Mouse (Mus musculus): ENCODE data around the gene Apol9a. TPM values are rescaled to one million over a fixed set of nuclear protein-coding genes. Genes with fewer than 3 reads are reported as not detected.

Apol9a gene
- total RNA-seq, 1 experiment from 2014 or later, result 0.47 TPM

- ATAC-seq (ENCODE audit: extremely low read depth, insufficient number of reproducible peaks, low FRiP score, poor library complexity, severe bottlenecking), result no peak
These were observed 29.5 kb downstream of the Apol9a start for GRCm38 (mm10) chr15:77381481-77381880.

GRCm38 (mm10) chr15:77379921-77380320, 31.0 kb downstream of the Apol9a start:
- no peak for ATAC-seq (ENCODE audit: extremely low read depth, insufficient number of reproducible peaks, low FRiP score, poor library complexity, severe bottlenecking)

DNA sequence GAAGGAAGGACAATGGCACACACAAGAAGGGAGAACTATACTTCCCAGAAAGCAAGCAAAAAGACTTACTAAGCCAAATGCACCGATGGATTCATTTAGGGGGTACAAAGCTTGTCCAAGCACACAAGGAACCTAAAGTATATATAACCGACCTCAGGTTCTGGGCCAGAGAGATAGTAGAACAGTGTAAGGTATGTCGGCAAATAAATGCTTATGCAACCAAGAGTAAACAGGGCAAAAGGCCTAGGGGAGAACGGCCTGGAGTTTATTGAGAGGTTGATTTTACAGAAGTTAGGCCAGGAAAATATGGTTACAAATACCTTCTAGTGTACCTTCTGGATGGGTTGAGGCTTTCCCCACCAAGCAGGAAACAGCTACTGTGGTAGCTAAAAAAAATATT, 33.5 kb downstream of the Apol9a start:
- ATAC-seq (ENCODE audit: extremely low read depth, insufficient number of reproducible peaks, low FRiP score, poor library complexity, severe bottlenecking), result no peak

DNA sequence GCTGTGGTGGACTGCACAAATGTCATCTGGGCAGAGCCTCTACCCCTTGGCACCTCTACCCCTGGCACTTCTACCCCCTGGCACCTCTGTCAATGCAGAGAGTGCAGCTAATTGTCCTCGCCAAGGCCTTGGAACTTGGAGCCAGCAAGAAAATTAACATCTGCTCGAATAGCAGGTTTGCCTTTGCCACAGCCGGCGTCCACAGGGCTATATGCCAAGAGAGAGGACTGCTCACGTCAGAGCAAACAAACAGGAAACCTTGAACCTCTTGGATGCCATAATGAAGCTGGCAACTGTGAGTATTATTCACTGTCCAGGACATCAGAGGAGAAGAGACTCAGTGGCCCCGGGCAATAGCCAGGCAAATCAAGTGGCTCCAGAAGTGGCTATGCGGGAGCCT, 34.0 kb downstream of the Apol9a start:
- no peak for ATAC-seq (ENCODE audit: extremely low read depth, insufficient number of reproducible peaks, low FRiP score, poor library complexity, severe bottlenecking)

DNA sequence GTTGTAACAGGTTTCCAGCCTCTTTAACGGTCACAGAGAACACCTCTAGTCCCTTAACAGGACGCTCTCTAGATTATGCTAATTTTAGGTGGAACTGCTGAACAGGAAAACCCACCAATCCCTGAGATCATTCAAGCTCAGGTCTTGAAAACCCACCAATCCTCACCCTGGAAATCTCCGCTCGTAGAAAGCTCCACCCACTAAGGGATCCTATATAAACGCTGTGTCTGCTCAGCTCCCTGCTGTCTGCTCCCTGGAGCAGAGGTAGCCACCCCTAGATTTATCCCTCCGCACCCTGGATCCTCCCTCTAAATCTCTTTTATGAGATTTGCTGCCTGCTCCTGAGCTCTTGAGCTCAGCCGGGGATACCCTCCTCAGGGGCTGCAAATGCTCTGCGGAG, 40.3 kb downstream of the Apol9a start:
- ATAC-seq (ENCODE audit: extremely low read depth, insufficient number of reproducible peaks, low FRiP score, poor library complexity, severe bottlenecking), result no peak

DNA sequence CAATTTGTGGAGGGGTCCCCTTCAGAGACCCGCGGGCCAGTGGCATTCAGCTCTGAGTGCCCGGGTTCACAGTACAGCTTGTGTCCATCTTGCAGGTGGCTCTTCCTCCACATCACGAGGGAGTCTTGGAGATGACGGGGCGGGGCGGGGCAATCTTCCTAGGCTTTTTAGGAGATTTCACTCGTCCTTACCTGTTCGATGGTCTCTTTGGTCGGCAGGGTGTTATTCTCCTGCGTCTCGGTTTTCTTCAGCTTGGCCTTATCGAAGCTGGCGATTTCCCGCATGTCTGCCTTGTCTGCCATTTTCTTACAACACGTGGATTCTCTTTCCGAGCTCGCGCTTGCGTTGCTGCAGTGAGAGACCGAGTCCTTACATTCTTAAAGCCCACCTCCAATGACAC, 41.0 kb downstream of the Apol9a start:
- no peak for ATAC-seq (ENCODE audit: extremely low read depth, insufficient number of reproducible peaks, low FRiP score, poor library complexity, severe bottlenecking)

DNA sequence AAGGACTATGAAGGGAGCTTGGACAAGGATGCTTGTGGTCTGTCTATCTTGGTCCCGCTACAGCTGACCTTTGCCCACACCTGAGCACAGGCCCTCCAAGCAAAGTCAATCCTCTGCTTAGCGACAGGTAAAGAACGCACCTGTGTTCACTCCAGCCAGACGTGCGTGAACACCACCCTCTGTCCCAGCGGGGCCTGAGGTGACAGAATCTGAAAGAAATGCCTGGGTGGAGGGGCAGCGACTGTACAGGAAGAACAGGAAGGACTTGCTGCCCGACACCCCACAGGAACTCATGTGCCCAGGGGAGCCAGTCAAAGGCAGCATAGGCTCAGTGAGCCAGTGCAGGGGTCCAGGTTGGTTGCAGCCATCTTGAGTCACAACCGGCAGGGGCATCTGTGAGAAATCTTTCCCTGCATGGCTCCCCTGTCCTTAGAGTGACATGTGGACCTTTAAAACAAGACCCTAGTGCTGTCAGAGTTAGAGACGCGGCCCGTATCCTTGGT, 42.1 kb downstream of the Apol9a start:
- no peak for ATAC-seq (ENCODE audit: extremely low read depth, insufficient number of reproducible peaks, low FRiP score, poor library complexity, severe bottlenecking)

DNA sequence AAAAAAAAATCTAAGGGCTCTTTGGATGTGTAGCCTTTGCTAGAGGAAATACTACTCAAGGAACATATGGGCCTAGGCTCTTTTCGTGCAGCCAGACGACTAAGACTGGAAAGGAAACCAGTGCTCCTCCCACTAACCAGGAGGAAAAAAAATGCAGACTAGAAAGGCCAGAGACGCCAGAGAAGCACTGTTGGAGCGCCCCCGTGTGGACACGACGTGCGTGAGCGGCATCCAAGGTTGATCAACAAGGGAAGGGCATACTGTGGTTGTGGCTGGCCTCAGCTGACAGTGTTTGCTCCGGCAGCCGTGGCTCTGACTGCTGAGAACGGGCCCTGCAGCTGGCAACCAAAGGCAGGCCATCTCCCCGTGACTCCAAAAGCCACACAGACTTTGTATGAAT, 42.8 kb downstream of the Apol9a start:
- ATAC-seq (ENCODE audit: extremely low read depth, insufficient number of reproducible peaks, low FRiP score, poor library complexity, severe bottlenecking), result peak; percentile 20; the same call in 1 of the 2 replicates

DNA sequence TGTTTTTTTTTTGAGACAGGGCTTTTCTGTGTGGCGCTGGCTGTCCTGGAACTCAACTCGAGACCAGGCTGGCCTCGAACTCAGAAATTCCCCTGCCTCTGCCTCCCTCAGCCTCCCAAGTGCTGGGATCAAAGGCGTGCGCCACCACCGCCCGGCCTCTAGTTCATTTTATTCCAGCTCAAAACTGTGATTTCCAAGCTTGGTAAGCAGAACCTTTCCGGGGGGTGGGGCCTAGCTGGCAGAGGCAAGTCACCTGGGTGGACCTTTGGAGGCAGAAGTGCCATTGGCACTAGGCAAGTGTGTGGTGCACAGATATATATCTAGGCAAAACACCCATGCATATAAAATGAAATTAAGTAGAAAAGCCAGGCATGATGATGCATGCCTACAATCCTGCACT, 43.4 kb downstream of the Apol9a start:
- ATAC-seq (ENCODE audit: extremely low read depth, insufficient number of reproducible peaks, low FRiP score, poor library complexity, severe bottlenecking), result no peak

- no peak for ATAC-seq (ENCODE audit: extremely low read depth, insufficient number of reproducible peaks, low FRiP score, poor library complexity, severe bottlenecking)
These were observed 44.0 kb downstream of the Apol9a start for GRCm38 (mm10) chr15:77366706-77367484.

- no peak for ATAC-seq (ENCODE audit: extremely low read depth, insufficient number of reproducible peaks, low FRiP score, poor library complexity, severe bottlenecking)
These were observed 45.0 kb downstream of the Apol9a start for GRCm38 (mm10) chr15:77365700-77366570.

DNA sequence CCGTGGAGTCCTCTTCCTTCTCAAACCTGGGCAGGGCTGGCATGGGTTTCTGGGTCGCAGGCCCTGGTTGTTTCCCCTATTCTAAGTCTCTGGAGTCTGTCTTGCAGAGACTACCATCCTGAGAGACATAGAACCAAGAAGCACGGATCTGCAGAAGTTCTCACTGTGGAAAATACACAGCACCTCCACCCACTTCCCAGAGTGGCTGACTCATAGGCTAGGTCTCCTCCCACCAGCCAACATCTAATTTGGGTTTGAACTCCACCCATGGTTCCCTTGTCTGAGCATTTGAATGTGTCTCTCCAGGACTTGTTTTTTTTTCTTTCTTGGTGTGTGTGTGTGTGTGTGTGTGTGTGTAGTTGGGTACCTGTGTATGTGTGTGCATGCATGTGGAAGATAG, 46.9 kb downstream of the Apol9a start:
- ATAC-seq (ENCODE audit: extremely low read depth, insufficient number of reproducible peaks, low FRiP score, poor library complexity, severe bottlenecking), result no peak

GRCm38 (mm10) chr15:77363578-77363977, 47.4 kb downstream of the Apol9a start:
- no peak for ATAC-seq (ENCODE audit: extremely low read depth, insufficient number of reproducible peaks, low FRiP score, poor library complexity, severe bottlenecking)

DNA sequence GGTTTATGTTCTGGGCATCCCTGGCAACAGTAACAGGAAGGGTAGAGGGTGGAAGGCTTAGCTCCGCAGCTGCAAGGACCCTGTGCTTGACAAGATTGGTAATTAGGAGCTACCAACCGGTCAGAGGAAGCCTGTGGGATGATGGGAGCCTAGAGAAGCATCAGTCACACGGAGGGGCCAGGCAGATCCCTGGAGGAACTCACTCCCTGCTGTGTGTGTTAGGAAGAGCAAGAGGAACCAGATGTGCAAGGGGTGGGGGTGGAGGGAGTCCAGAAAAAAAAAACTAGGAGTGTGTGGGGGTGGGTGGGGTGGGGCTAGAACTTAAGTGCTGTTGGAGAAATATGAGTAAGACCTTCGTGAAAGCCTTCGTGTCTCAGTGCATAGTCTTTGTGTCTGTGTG, 48.0 kb downstream of the Apol9a start:
- ATAC-seq (ENCODE audit: extremely low read depth, insufficient number of reproducible peaks, low FRiP score, poor library complexity, severe bottlenecking), result no peak

GRCm38 (mm10) chr15:77359905-77360304, 51.0 kb downstream of the Apol9a start:
- ATAC-seq (ENCODE audit: extremely low read depth, insufficient number of reproducible peaks, low FRiP score, poor library complexity, severe bottlenecking), result no peak

DNA sequence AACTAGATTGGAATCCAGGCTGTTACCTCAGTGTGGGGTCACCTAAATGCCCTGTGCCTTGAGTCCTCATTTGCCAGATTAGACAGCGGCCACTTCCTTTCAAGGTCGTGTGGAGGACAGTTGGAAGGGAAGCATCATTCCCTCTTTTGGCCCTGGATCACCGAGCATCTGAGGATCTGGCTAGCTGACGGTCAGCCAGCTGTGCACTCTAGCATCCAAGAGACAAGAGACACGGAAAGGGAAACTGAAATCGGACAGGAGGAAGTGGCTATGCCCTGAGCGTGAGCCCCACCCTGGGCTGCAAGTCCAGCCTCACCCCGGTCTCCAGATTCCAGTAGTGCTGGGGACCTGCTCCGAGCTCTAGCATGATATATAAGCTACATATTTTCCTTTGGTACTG, 51.4 kb downstream of the Apol9a start:
- no peak for ATAC-seq (ENCODE audit: extremely low read depth, insufficient number of reproducible peaks, low FRiP score, poor library complexity, severe bottlenecking)

GRCm38 (mm10) chr15:77359084-77359483, 51.9 kb downstream of the Apol9a start:
- ATAC-seq (ENCODE audit: extremely low read depth, insufficient number of reproducible peaks, low FRiP score, poor library complexity, severe bottlenecking), result no peak

DNA sequence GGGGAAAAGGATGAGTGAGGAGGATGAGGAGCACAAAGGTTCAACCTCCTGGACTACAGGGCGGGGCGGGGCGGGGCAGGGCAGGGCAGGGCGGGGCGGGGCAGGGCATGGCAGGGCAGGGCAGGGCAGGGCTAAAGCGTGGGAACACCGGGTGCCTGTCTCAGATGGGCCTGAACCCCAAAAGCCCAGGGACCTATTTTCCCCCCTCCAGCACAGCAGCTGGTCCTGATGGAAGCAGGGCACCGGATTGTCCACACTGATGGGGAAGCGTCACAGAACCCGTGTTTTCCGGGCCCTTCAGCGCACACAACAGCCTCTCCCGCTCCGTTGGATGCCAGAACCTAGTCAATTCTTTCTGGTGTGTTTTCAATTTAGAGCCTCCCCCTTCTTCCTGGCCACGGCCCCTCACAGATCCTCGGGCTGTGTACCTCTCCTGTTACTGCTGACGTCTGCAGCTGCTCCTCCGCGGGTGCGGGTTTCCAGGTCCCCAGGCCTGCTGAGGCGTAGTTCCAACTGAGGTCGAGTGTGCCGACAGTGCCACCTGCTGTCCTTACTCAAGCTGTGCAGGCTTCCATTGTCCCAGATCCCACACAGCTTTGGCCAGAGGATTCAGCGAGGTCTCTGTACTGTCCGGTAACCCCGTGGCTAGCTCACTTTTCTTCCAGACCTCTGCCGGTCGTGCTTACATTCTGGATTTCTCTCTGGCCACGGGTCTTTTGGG, 52.5 kb downstream of the Apol9a start:
- ATAC-seq (ENCODE audit: extremely low read depth, insufficient number of reproducible peaks, low FRiP score, poor library complexity, severe bottlenecking), result 0 out of 2 replicates have a peak, but pooled peaks have one; percentile 25

DNA sequence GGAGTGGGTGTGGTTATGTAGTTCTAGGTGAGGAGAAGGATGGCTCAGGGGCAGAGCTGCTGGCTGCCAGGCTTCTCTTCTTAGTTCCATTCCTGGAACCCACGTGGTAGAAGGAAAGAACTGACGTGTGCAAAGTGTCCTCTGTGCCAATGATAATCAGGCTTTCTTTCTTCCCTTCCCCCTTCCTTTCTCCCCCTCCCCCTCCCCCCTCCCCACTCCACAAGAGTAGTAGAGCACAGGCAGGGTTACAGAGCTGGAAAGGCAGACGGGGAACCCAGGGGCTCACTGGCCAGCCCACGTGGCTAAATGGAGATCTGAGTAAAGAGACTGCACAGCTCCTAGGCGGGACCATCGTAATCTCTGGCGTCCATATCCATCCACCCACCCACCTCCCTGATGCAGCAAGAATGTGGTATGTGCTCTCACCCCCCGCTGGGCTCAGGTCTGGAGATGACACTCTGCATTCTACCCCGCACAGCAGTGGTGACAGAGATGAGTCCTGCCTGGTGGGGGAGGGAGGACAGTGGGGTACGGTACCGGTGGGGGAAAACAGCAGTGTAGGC, 54.6 kb downstream of the Apol9a start:
- ATAC-seq (ENCODE audit: extremely low read depth, insufficient number of reproducible peaks, low FRiP score, poor library complexity, severe bottlenecking), result no peak

Data from neutrophil, adult 5-6 weeks (primary cell).